ENCODE assay signal across 8 mouse cellular contexts in genomic region chr8:71487691-71488445, GRCm38 (mm10). TPM values are rescaled to one million over a fixed set of nuclear protein-coding genes. Genes with fewer than 3 reads are reported as not detected.
DNase-seq lines count a peak whose midpoint lies in the region; ATAC-seq lines count a peak whose summit lies in the region.

Gtpbp3 (plus strand) TSS chr8:71488103.

- peaks cover 40% of the 10 kb centered on the region for H3K36me3 ChIP-seq in hindbrain, embryonic 12.5 days

- peak within 1 kb of the TSS; percentile 85 for H3K4me3 ChIP-seq in hindbrain, embryonic 12.5 days

- peak within 1 kb of the TSS; percentile 79 for H3K27ac ChIP-seq in hindbrain, embryonic 12.5 days

- DNase-seq in MEL-GATA-1-ER (ENCODE audit: extremely low read depth, low read depth): peak; percentile 72
- DNase-seq in cerebellum, adult 9-10 months: peak; percentile 72
- peak; percentile 60 to 85 for DNase-seq in frontal cortex, adult 2 months (ENCODE audit: extremely low spot score in 1 of 2, low spot score in 1 of 2)
- peak; percentile 56 to 65 for DNase-seq in layer of hippocampus, postnatal 25 days (ENCODE audit: extremely low spot score in 1 of 2, low spot score in 1 of 2)
- DNase-seq in lung, postnatal 14 days: peak; percentile 81
- peak; percentile 80 for DNase-seq in ovary, postnatal 36 days (ENCODE audit: low spot score)
- peak; percentile 72 to 76 for DNase-seq in thymus, postnatal 10 days (ENCODE audit: low spot score in 2 of 2)

- H3K9ac ChIP-seq in hindbrain, embryonic 12.5 days: peak within 1 kb of the TSS; percentile 87

- under 1% methylated on average over 33 of the region's 33 CpGs for WGBS in hindbrain, embryonic 12.5 days

- H3K4me1 ChIP-seq in hindbrain, embryonic 12.5 days: peaks cover 33% of the 10 kb centered on the region

- peak within 1 kb of the TSS; percentile 100 for H3K4me2 ChIP-seq in hindbrain, embryonic 12.5 days (replicated peaks)

- ATAC-seq in hindbrain, embryonic 12.5 days (ENCODE audit: low FRiP score): peak; percentile 17; the same call in 1 of the 2 replicates

- H3K27me3 ChIP-seq in hindbrain, embryonic 12.5 days: no peaks in the 10 kb centered on the region

- H3K9me3 ChIP-seq in hindbrain, embryonic 12.5 days (replicated peaks): no peaks in the 10 kb centered on the region

RNA-seq across cellular contexts. Expression of gene Gtpbp3, which starts in this region (rescaled TPM):
- polyA plus RNA-seq in frontal cortex, adult 2 months (2012; rRNA removed): 32.4 and 34.4 TPM in 2 replicates
- 15.3 and 16.5 TPM in 2 replicates for polyA plus RNA-seq in hindbrain, embryonic 12.5 days (2016; fragmentation: Nextera tagmentation; extraction: Ambion mirVana)
- total RNA-seq in layer of hippocampus, postnatal 25 days (2021): 10 to 100 TPM; 28.4 to 36.4 TPM

Comparison
In these comparisons a context has a peak if more than half of its experiments do, and no peak if none do; other contexts are left out.
1. Peak in every context shown above with its lines: DNase-seq, ATAC-seq, H3K4me3 ChIP-seq and H3K27ac ChIP-seq.